Mouse (Mus musculus) neural tube, embryonic 11.5 days (tissue): ENCODE results near the gene Rnf187. TPM values are rescaled to one million over a fixed set of nuclear protein-coding genes. Genes with fewer than 3 reads are reported as not detected.
A peak's percentile ranks its signal among the peaks of the same experiment; 100 is the strongest.

Experiments
- ATAC-seq: fragments of 200-750 bp; cut with Nextera tagmentation; 2 replicates; pipeline ENCODE4 v1.8.0; 2017; ENCODE audit warnings: moderate number of reproducible peaks, mild to moderate bottlenecking, moderate TSS enrichment, moderate library complexity; ENCODE audit not compliant: insufficient read depth, low FRiP score, low TSS enrichment
- DNase-seq: peaks from one replicate; pipeline ENCODE4 v3.0.0-alpha.2; 2015; ENCODE audit warnings: low spot score
- H3K27ac ChIP-seq: fragments of 300-500 bp; sonication (generic); 2 replicates; pipeline ENCODE4 v1.5.1; 2014; ENCODE audit warnings: low read depth, mild to moderate bottlenecking, low read length
- H3K27me3 ChIP-seq: fragments of 300-500 bp; sonication (generic); 2 replicates; pipeline ENCODE4 v1.6.1; 2014; ENCODE audit warnings: mild to moderate bottlenecking, low read length, mixed read lengths; ENCODE audit not compliant: control insufficient read depth, insufficient read depth
- H3K36me3 ChIP-seq: fragments of 300-500 bp; sonication (generic); 2 replicates; pipeline ENCODE4 v1.6.1; 2014; ENCODE audit warnings: mild to moderate bottlenecking, low read length, moderate library complexity, mixed read lengths; ENCODE audit not compliant: control insufficient read depth, insufficient read depth
- H3K4me1 ChIP-seq: fragments of 300-500 bp; sonication (generic); 2 replicates; pipeline ENCODE4 v1.6.1; 2014; ENCODE audit warnings: low read length, mixed read lengths; ENCODE audit not compliant: control insufficient read depth, insufficient read depth
- H3K4me2 ChIP-seq: fragments of 300-500 bp; sonication (generic); 2 replicates; pipeline ENCODE4 v1.6.1; 2014; ENCODE audit warnings: low read depth, mild to moderate bottlenecking, moderate library complexity
- H3K4me3 ChIP-seq: fragments of 300-500 bp; sonication (generic); 2 replicates; pipeline ENCODE4 v1.5.1; 2014; ENCODE audit warnings: low read depth, low read length
- H3K9ac ChIP-seq: fragments of 300-500 bp; sonication (generic); 2 replicates; pipeline ENCODE4 v1.6.1; 2014; ENCODE audit warnings: mild to moderate bottlenecking, low read length
- H3K9me3 ChIP-seq: fragments of 300-500 bp; sonication (generic); 2 replicates; pipeline ENCODE4 v1.6.1; 2016; ENCODE audit warnings: low read length; ENCODE audit not compliant: control insufficient read depth
- WGBS: fragments of 180-500 bp; shearing (Covaris S2); extraction: QIAGEN DNeasy Blood & Tissue Kit; methylation state at CpG from one replicate; pipeline ENCODE4 v1.1.7; 2014; 5-methylcytosine and 5-hydroxymethylcytosine counted together
- polyA plus RNA-seq: library from polyadenylated mRNA; unstranded; fragments of >200 nt; fragmentation: Nextera tagmentation; extraction: Ambion mirVana; gene quantifications from 2 replicates; pipeline ENCODE4 v1.2.1, GENCODE M21; 2014

Gene Rnf187
- polyA plus RNA-seq, 1 experiment from 2014 or later, result 493 TPM

- DNase-seq (no peak), ATAC-seq (no peak)
- no peak overlapping the region for H3K9ac ChIP-seq
- no peaks in the 10 kb centered on the region for H3K27me3 ChIP-seq
- H3K27ac ChIP-seq, result no peak overlapping the region
- H3K4me2 ChIP-seq, result no peak overlapping the region
- no peak overlapping the region for H3K4me3 ChIP-seq
- peaks cover 3% of the 10 kb centered on the region for H3K36me3 ChIP-seq
- WGBS, result 75% methylated on average over 2 of the region's 2 CpGs
- no peaks in the 10 kb centered on the region for H3K9me3 ChIP-seq
- no peaks in the 10 kb centered on the region for H3K4me1 ChIP-seq
Measured at GRCm38 (mm10) chr11:58927053-58927452, 11.7 kb downstream of the Rnf187 start.

- DNase-seq (no peak), ATAC-seq (no peak)
- H3K27me3 ChIP-seq, result no peaks in the 10 kb centered on the region
- peaks cover 2% of the 10 kb centered on the region; the same call in 1 of the 2 replicates for H3K36me3 ChIP-seq
- no peak overlapping the region for H3K27ac ChIP-seq
- no peaks in the 10 kb centered on the region for H3K9me3 ChIP-seq
- H3K4me2 ChIP-seq, result no peak overlapping the region
- H3K4me3 ChIP-seq, result no peak overlapping the region
- no peak overlapping the region for H3K9ac ChIP-seq
- no peaks in the 10 kb centered on the region for H3K4me1 ChIP-seq
- 80% methylated on average over 2 of the region's 3 CpGs for WGBS
Measured at GRCm38 (mm10) chr11:58926651-58927050, 12.1 kb downstream of the Rnf187 start.

- Histone ChIP-seq H3K4me1 (no peaks in the 10 kb centered on the region), H3K27me3 (no peaks in the 10 kb centered on the region), H3K9me3 (no peaks in the 10 kb centered on the region), H3K4me2 (no peak overlapping the region), H3K4me3 (no peak overlapping the region), H3K9ac (no peak overlapping the region), H3K36me3 (no peaks in the 10 kb centered on the region), H3K27ac (no peak overlapping the region)
- 84% methylated on average over 9 of the region's 9 CpGs for WGBS
- ATAC-seq, result no peak
- DNase-seq, result no peak
Measured at GRCm38 (mm10) chr11:58922420-58922819, 16.3 kb downstream of the Rnf187 start.

GRCm38 (mm10) chr11:58918759-58919158, 20.0 kb downstream of the Rnf187 start:
- H3K27ac ChIP-seq, result no peak overlapping the region
- no peaks in the 10 kb centered on the region for H3K36me3 ChIP-seq
- no peak overlapping the region for H3K9ac ChIP-seq
- no peaks in the 10 kb centered on the region for H3K9me3 ChIP-seq
- no peaks in the 10 kb centered on the region for H3K27me3 ChIP-seq
- no peak for ATAC-seq
- H3K4me3 ChIP-seq, result no peak overlapping the region
- H3K4me1 ChIP-seq, result no peaks in the 10 kb centered on the region
- DNase-seq, result no peak
- no peak overlapping the region for H3K4me2 ChIP-seq
- 73% methylated on average over 5 of the region's 5 CpGs for WGBS

GRCm38 (mm10) chr11:58917745-58918366, 20.9 kb downstream of the Rnf187 start, which contains the start of gene Btnl10:
Btnl10 (plus strand) TSS chr11:58917908.
- no peak for ATAC-seq
- H3K36me3 ChIP-seq, result no peaks in the 10 kb centered on the region
- H3K27ac ChIP-seq, result no peak within 1 kb of the TSS
- no peak within 1 kb of the TSS for H3K4me3 ChIP-seq
- H3K27me3 ChIP-seq, result no peaks in the 10 kb centered on the region
- 87% methylated on average over 12 of the region's 12 CpGs for WGBS
- no peak within 1 kb of the TSS for H3K4me2 ChIP-seq
- H3K9ac ChIP-seq, result no peak within 1 kb of the TSS
- DNase-seq, result no peak
- H3K4me1 ChIP-seq, result no peaks in the 10 kb centered on the region
- H3K9me3 ChIP-seq, result no peaks in the 10 kb centered on the region

- H3K4me2 ChIP-seq, result no peak overlapping the region
- H3K4me1 ChIP-seq, result no peaks in the 10 kb centered on the region
- no peak overlapping the region for H3K27ac ChIP-seq
- no peak overlapping the region for H3K9ac ChIP-seq
- no peaks in the 10 kb centered on the region for H3K9me3 ChIP-seq
- no peak overlapping the region for H3K4me3 ChIP-seq
- H3K36me3 ChIP-seq, result no peaks in the 10 kb centered on the region
- DNase-seq, result peak; percentile 47
- no peak for ATAC-seq
- 53% methylated on average over 14 of the region's 14 CpGs for WGBS
- no peaks in the 10 kb centered on the region for H3K27me3 ChIP-seq
Measured at GRCm38 (mm10) chr11:58916879-58917744, 21.6 kb downstream of the Rnf187 start.

- DNase-seq (peak; percentile 35), ATAC-seq (no peak)
- 21% methylated on average over 17 of the region's 17 CpGs for WGBS
- no peaks in the 10 kb centered on the region for H3K9me3 ChIP-seq
- H3K9ac ChIP-seq, result 0 out of 2 replicates have a peak overlapping the region, but pooled peaks have one; percentile 40
- H3K4me1 ChIP-seq, result no peaks in the 10 kb centered on the region
- 0 out of 2 replicates have a peak overlapping the region, but pooled peaks have one; percentile 19 for H3K4me3 ChIP-seq
- no peaks in the 10 kb centered on the region for H3K36me3 ChIP-seq
- no peak overlapping the region for H3K27ac ChIP-seq
- peak overlapping the region; percentile 36 for H3K4me2 ChIP-seq
- H3K27me3 ChIP-seq, result no peaks in the 10 kb centered on the region
Measured at GRCm38 (mm10) chr11:58914461-58915028, 24.2 kb downstream of the Rnf187 start.

GRCm38 (mm10) chr11:58913776-58914175, 24.9 kb downstream of the Rnf187 start:
- no peak for DNase-seq
- Histone ChIP-seq H3K4me1 (no peaks in the 10 kb centered on the region), H3K27ac (no peak overlapping the region), H3K9me3 (no peaks in the 10 kb centered on the region), H3K27me3 (no peaks in the 10 kb centered on the region), H3K4me3 (no peak overlapping the region), H3K4me2 (no peak overlapping the region), H3K9ac (no peak overlapping the region), H3K36me3 (no peaks in the 10 kb centered on the region)
- no peak for ATAC-seq
- WGBS, result 83% methylated on average over 1 of the region's 1 CpGs
